ENCODE assay signal across 8 mouse cellular contexts in the genomic region with DNA sequence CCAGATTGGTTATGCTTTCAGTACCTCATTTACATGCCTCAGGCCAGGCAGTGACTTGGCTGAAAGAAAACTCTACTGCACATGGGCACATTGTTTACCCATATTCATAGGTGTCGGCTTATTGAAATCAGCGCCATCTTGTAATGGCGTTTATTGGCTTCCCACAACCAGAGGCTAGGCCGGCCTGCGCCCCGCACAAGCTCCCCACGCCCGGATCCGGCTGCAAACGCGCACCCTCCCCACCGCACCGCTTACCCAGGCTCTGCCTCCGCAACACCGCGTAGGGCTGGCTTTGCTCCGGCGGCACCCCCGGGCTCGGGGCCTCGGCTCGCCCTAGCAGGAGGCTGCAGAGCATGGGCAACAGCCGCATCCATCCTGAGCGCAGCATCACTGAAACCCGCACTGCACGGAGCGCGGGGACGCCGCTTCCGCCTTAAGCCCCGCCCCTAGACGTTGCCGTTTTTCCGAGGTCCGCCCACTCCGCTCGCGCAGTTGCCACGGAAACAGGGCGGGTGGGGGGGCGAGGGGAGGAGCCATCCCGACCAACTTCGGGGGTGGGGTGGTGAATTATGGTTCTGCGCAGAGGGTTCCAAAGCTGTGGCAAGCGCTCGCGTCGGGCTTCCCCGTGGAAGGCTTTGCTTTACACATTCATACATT. TPM values are rescaled to one million over a fixed set of nuclear protein-coding genes. Genes with fewer than 3 reads are reported as not detected.
DNase-seq lines count a peak whose midpoint lies in the region; ATAC-seq lines count a peak whose summit lies in the region.

No protein-coding gene starts in this region.

- H3K4me1 ChIP-seq in embryonic facial prominence, embryonic 14.5 days (ENCODE audit: control insufficient read depth, insufficient read depth, low read length) = peaks cover 4% of the 10 kb centered on the region; the same call in 1 of the 2 replicates

- peak; percentile 96 for ATAC-seq in embryonic facial prominence, embryonic 14.5 days (ENCODE audit: low read depth)

- H3K4me3 ChIP-seq in embryonic facial prominence, embryonic 14.5 days (ENCODE audit: low read depth, low read length) = peak overlapping the region; percentile 90

- H3K27ac ChIP-seq in embryonic facial prominence, embryonic 14.5 days (replicated peaks; ENCODE audit: low read depth, low read length) = peak overlapping the region; percentile 90

- H3K9me3 ChIP-seq in embryonic facial prominence, embryonic 14.5 days (ENCODE audit: control insufficient read depth, low read length) = 0 out of 2 replicates have a peak, but pooled peaks cover 6% of the 10 kb centered on the region

- WGBS in embryonic facial prominence, embryonic 14.5 days = under 1% methylated on average over 42 of the region's 50 CpGs

- peak overlapping the region; percentile 88 for H3K9ac ChIP-seq in embryonic facial prominence, embryonic 14.5 days (ENCODE audit: low read depth, low read length)

- peaks cover 12% of the 10 kb centered on the region for H3K36me3 ChIP-seq in embryonic facial prominence, embryonic 14.5 days (ENCODE audit: control insufficient read depth, insufficient read depth, low read length)

- DNase-seq in 3T3-L1 (ENCODE audit: low read depth, low spot score) (peak; percentile 86), liver (peak; percentile 89)
- peak; percentile 57 to 68 for DNase-seq in adrenal gland, postnatal 4 days (ENCODE audit: low spot score in 2 of 2)
- peak; percentile 94 for DNase-seq in embryonic facial prominence, embryonic 14.5 days (ENCODE audit: low spot score)
- peak; percentile 74 for DNase-seq in heart, adult 8-10 months (ENCODE audit: low spot score)
- peak; percentile 78 for DNase-seq in kidney, adult 9 months
- peak; percentile 30 to 52 for DNase-seq in monocyte, adult 2 months (ENCODE audit: low read depth in 1 of 2, low spot score in 2 of 2)
- peak; percentile 64 to 78 for DNase-seq in spleen, postnatal 14 days (ENCODE audit: low spot score in 2 of 2)

- peak overlapping the region; percentile 56 for H3K4me2 ChIP-seq in embryonic facial prominence, embryonic 14.5 days (ENCODE audit: low read depth, low read length)

- H3K27me3 ChIP-seq in embryonic facial prominence, embryonic 14.5 days (replicated peaks; ENCODE audit: control insufficient read depth, insufficient read depth, low read length) = no peaks in the 10 kb centered on the region

RNA-seq across cellular contexts. Expression of gene 1500011B03Rik, which starts 9.6 kb away (rescaled TPM):
- total RNA-seq in adrenal gland, postnatal 4 days (2021) = 10 to 100 TPM; 88.4 to 91.9 TPM
- polyA plus RNA-seq in embryonic facial prominence, embryonic 14.5 days (2014; fragmentation: Nextera tagmentation; extraction: Ambion mirVana) = 97.9 and 99.8 TPM in 2 replicates
- total RNA-seq in heart, adult 8-10 months (2022) = 1 to 10 TPM; 3.6 to 6.3 (median 4.7) TPM

RNA-seq across cellular contexts. Expression of gene Git2, which starts 38.3 kb away (rescaled TPM):
- total RNA-seq in adrenal gland, postnatal 4 days (2021) = 10 to 100 TPM; 56.2 to 59.5 TPM
- polyA plus RNA-seq in embryonic facial prominence, embryonic 14.5 days (2014; fragmentation: Nextera tagmentation; extraction: Ambion mirVana) = 40.1 and 42.0 TPM in 2 replicates
- 10 to 100 TPM; 27.9 to 34.6 (median 30.5) TPM for total RNA-seq in heart, adult 8-10 months (2022)

RNA-seq across cellular contexts. Expression of gene Ankrd13a, which starts 39.2 kb away (rescaled TPM):
- total RNA-seq in adrenal gland, postnatal 4 days (2021) = 100 to 1,000 TPM; 105 to 111 TPM
- polyA plus RNA-seq in embryonic facial prominence, embryonic 14.5 days (2014; fragmentation: Nextera tagmentation; extraction: Ambion mirVana) = 61.4 and 65.4 TPM in 2 replicates
- 10 to 100 TPM; 28.0 to 34.3 (median 30.1) TPM for total RNA-seq in heart, adult 8-10 months (2022)

RNA-seq across cellular contexts. Expression of gene 4930519G04Rik, which starts 39.8 kb away (rescaled TPM):
- total RNA-seq in adrenal gland, postnatal 4 days (2021) = not detected
- not detected in 2 replicates for polyA plus RNA-seq in embryonic facial prominence, embryonic 14.5 days (2014; fragmentation: Nextera tagmentation; extraction: Ambion mirVana)
- not detected for total RNA-seq in heart, adult 8-10 months (2022)

RNA-seq across cellular contexts. Expression of gene Gm9936, which starts 44.8 kb away (rescaled TPM):
- total RNA-seq in adrenal gland, postnatal 4 days (2021) = under 1 TPM; 0.14 to 0.17 TPM
- 0.22 and 0.31 TPM in 2 replicates for polyA plus RNA-seq in embryonic facial prominence, embryonic 14.5 days (2014; fragmentation: Nextera tagmentation; extraction: Ambion mirVana)
- total RNA-seq in heart, adult 8-10 months (2022) = not detected

Comparison
In these comparisons a context has a peak if more than half of its experiments do, and no peak if none do; other contexts are left out.
1. Peak in every context shown above with its lines: DNase-seq, ATAC-seq, H3K4me3 ChIP-seq and H3K27ac ChIP-seq.
2. DNase-seq: peak in every context shown above with its lines; median percentile 94 in embryonic facial prominence, embryonic 14.5 days; 89 in liver; 86 in 3T3-L1; 78 in kidney, adult 9 months; 74 in heart, adult 8-10 months; 71 in spleen, postnatal 14 days; 62 in adrenal gland, postnatal 4 days; 41 in monocyte, adult 2 months.
3. RNA of gene 1500011B03Rik, which starts 9.6 kb away (total RNA-seq): 88.4 to 91.9 TPM in adrenal gland, postnatal 4 days; 3.6 to 6.3 TPM in heart, adult 8-10 months; every median in the first group is over 10 times any median in the second.